Mouse (Mus musculus): Measurements from ENCODE around the gene Cyp2f2.

- TF ChIP-seq CTCF (IDR thresholded peaks at IDR 0.05; ENCODE audit: low read depth, low read length), result no peak
- TF ChIP-seq POLR2A (IDR thresholded peaks at IDR 0.05; ENCODE audit: extremely low read depth, insufficient read depth, low read length), result no peak
Observed at GRCm38 (mm10) chr7:27182498-27182897, 62.8 kb downstream of the Cyp2f2 start.
